Mouse (Mus musculus): Measurements from ENCODE around the gene Tcf3. TPM values are rescaled to one million over a fixed set of nuclear protein-coding genes. Genes with fewer than 3 reads are reported as not detected.

Gene Tcf3
- 183 to 210 TPM (median 200 TPM) in 4 replicates for total RNA-seq (2023)

GRCm38 (mm10) chr10:80433513-80434232 is at the start of gene Tcf3:
Gene Tcf3 (minus strand): TSS chr10:80433647.

GRCm38 (mm10) chr10:80406684-80407501 is 26.6 kb downstream of the Tcf3 start, which contains the start of gene Uqcr11:
Gene Uqcr11 (minus strand): TSS chr10:80406830.

GRCm38 (mm10) chr10:80399191-80399972 is 34.1 kb downstream of the Tcf3 start, which contains the start of gene Mbd3:
Gene Mbd3 (minus strand): TSS chr10:80399550.

GRCm38 (mm10) chr10:80387522-80387959 is 45.9 kb downstream of the Tcf3 start, which contains the start of gene Mex3d:
Gene Mex3d (minus strand): TSS chr10:80387659.

Other genes with a start within 250 kb of the Tcf3 start
- 55.6 to 64.3 TPM (median 56.8 TPM) in 4 replicates for gene Mum1, start 207.2 kb downstream of the Tcf3 start, total RNA-seq (2023)
- gene Ndufs7, start 184.5 kb downstream of the Tcf3 start, total RNA-seq (2023), result 80.4 to 105 TPM (median 90.1 TPM) in 4 replicates
- gene Gamt, start 172.6 kb downstream of the Tcf3 start, total RNA-seq (2023), result 1.7 to 2.7 TPM (median 2.4 TPM) in 4 replicates
- gene Dazap1, start 172.2 kb downstream of the Tcf3 start, total RNA-seq (2023), result 143 to 153 TPM (median 147 TPM) in 4 replicates
- 2,767 to 2,923 TPM (median 2,836 TPM) in 4 replicates for gene Rps15, start 141.2 kb downstream of the Tcf3 start, total RNA-seq (2023)
- gene Apc2, start 137.7 kb downstream of the Tcf3 start, total RNA-seq (2023), result 0.16 to 0.32 TPM (median 0.26 TPM) in 4 replicates
- 19.7 to 26.5 TPM (median 23.9 TPM) in 4 replicates for gene 2310011J03Rik, start 113.1 kb downstream of the Tcf3 start, total RNA-seq (2023)
- 0.52 to 1.6 TPM (median 1.2 TPM) in 4 replicates for gene Pcsk4, start 104.1 kb downstream of the Tcf3 start, total RNA-seq (2023)
- gene Reep6, start 103.7 kb downstream of the Tcf3 start, total RNA-seq (2023), result 0.48 TPM in 1 of 4 replicates, not detected in the others
- gene Adamtsl5, start 85.2 kb downstream of the Tcf3 start, total RNA-seq (2023), result not detected in 4 replicates
- not detected in 4 replicates for gene Plk5, start 77.2 kb downstream of the Tcf3 start, total RNA-seq (2023)
- gene Mex3d, start 46.0 kb downstream of the Tcf3 start, total RNA-seq (2023), result 6.8 to 10.3 TPM (median 7.9 TPM) in 4 replicates
- 92.0 to 97.5 TPM (median 95.4 TPM) in 4 replicates for gene Mbd3, start 34.1 kb downstream of the Tcf3 start, total RNA-seq (2023)
- 62.3 to 65.7 TPM (median 62.6 TPM) in 4 replicates for gene Uqcr11, start 26.8 kb downstream of the Tcf3 start, total RNA-seq (2023)
- gene Onecut3, start 61.2 kb upstream of the Tcf3 start, total RNA-seq (2023), result not detected in 4 replicates
- gene Atp8b3, start 105.5 kb upstream of the Tcf3 start, total RNA-seq (2023), result not detected in 4 replicates
- gene Rexo1, start 127.9 kb upstream of the Tcf3 start, total RNA-seq (2023), result 113 to 136 TPM (median 123 TPM) in 4 replicates
- 30.3 to 34.0 TPM (median 31.5 TPM) in 4 replicates for gene Klf16, start 143.7 kb upstream of the Tcf3 start, total RNA-seq (2023)
- gene Abhd17a, start 156.7 kb upstream of the Tcf3 start, total RNA-seq (2023), result 89.6 to 111 TPM (median 99.5 TPM) in 4 replicates
- gene Scamp4, start 169.2 kb upstream of the Tcf3 start, total RNA-seq (2023), result 61.5 to 65.5 TPM (median 62.9 TPM) in 4 replicates
- gene Adat3, start 169.2 kb upstream of the Tcf3 start, total RNA-seq (2023), result 9.3 to 21.8 TPM (median 15.5 TPM) in 4 replicates
- 10.6 to 12.6 TPM (median 11.2 TPM) in 4 replicates for gene Gm49322, start 172.4 kb upstream of the Tcf3 start, total RNA-seq (2023)
- 209 to 257 TPM (median 213 TPM) in 4 replicates for gene Csnk1g2, start 189.2 kb upstream of the Tcf3 start, total RNA-seq (2023)
- gene Btbd2, start 223.4 kb upstream of the Tcf3 start, total RNA-seq (2023), result 30.1 to 32.7 TPM (median 31.0 TPM) in 4 replicates
- 396 to 427 TPM (median 418 TPM) in 4 replicates for gene Mknk2, start 244.5 kb upstream of the Tcf3 start, total RNA-seq (2023)